Mouse (Mus musculus) heart, postnatal 0 days (tissue): ENCODE measurements around the gene Grid1.

Experiments used
- CTCF ChIP-seq: IDR thresholded peaks from 2 replicates; pipeline ENCODE4 v1.5.1; 2016; ENCODE audit warnings: antibody characterized with exemption, control low read depth, low read depth
- EP300 ChIP-seq: IDR thresholded peaks from 2 replicates; pipeline ENCODE4 v1.6.1; 2016; ENCODE audit warnings: antibody characterized with exemption, low read depth

DNA sequence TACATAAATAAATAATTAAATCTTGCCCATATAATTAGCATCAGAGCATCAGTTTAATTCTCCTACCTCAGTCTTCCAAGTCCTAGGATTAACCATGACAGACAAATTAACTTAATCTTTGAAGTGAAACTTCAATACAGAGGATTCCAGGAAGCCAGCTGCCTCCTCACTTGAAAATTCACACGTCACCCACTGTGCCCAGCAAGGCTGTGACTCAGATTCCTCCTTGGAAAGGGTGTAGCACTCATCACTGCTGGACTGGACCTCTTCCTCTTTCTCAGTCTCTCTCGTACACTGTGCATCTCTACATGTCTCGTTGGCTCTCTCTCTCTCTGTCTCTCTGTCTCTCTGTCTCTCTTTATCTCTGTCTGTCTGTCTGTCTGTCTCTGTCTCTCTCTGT, 153.0 kb downstream of the Grid1 start:
- TF ChIP-seq CTCF = no peak
- TF ChIP-seq EP300 = no peak
